Mouse (Mus musculus): ENCODE measurements around the gene Spata16. TPM values are rescaled to one million over a fixed set of nuclear protein-coding genes. Genes with fewer than 3 reads are reported as not detected.
"Not testable (repeated sequence)": the region's sequence is repeated elsewhere in the genome, so short reads cannot be mapped to it uniquely, and the experiment has no call there.

Gene Spata16
- total and polyA plus RNA-seq, 2 experiments = not detected

DNA sequence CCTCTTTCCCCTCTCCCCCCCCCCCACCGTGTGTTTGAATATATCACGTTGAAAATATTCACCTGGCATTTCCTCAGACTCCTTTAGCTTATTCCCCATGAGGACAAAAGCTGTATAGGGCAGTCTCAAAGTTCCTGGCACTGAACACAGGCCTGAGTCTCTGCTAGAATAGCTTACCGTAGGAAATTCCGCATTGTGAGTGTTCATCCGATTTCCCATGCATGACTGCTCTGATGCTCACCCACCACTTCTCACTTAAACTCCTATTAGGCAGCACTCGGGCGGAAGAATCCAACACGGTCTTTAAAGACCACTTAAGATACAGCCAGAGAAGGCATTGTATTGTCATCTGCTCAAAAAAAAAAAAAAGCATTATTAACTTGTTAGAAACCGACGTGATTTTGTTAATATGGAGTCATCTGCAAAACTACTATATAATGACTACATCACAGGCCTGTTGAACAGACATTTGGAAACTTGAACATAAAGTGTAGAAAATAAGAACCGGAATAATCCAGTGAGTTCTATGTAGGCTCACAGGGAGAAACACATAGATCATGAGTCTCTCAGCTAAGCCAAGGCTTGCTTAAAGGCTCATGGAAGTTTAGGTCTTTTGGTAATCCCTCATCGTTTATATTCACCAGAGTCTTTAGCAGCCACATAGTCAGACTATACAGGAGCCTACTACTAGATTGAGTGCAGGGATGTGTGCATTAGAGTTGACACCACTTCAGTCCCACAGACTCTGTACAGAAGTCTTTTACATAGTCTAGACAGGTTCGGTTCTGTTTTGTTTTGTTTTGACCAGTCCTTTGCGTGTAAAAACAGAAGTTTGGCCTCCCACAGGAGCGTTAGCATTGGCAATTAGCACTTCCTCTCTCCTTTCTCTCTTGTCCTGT is 4.2 kb downstream of the Spata16 start:
- no peaks in the 10 kb centered on the region for H3K4me1 ChIP-seq (ENCODE audit: control insufficient read depth, insufficient read depth, low read length)
- H3K27ac ChIP-seq (replicated peaks; ENCODE audit: insufficient read depth, low read depth, low read length) = no peak overlapping the region
- no peak for DNase-seq (ENCODE audit: extremely low read depth, low read depth, low spot score)
- no peaks in the 10 kb centered on the region for H3K79me2 ChIP-seq (ENCODE audit: control insufficient read depth, insufficient read depth, low read length)
- H3K9ac ChIP-seq (ENCODE audit: low read depth, low read length) = no peak overlapping the region
- no peaks in the 10 kb centered on the region for H3K27me3 ChIP-seq (ENCODE audit: control insufficient read depth, insufficient read depth, low read length)
- TF ChIP-seq POLR2A (IDR thresholded peaks at IDR 0.05; ENCODE audit: extremely low read depth, insufficient read depth, low read length) (no peak), CTCF (IDR thresholded peaks at IDR 0.05; ENCODE audit: low read depth, low read length) (no peak)
- H3K4me3 ChIP-seq (ENCODE audit: insufficient read depth, low read depth, low read length) = no peak overlapping the region
- WGBS = 87% methylated on average over 15 of the region's 15 CpGs
- no peaks in the 10 kb centered on the region for H3K36me3 ChIP-seq (ENCODE audit: control insufficient read depth, insufficient read depth, low read length)

- Histone ChIP-seq H3K36me3 (ENCODE audit: control insufficient read depth, insufficient read depth, low read length) (no peaks in the 10 kb centered on the region), H3K4me1 (ENCODE audit: control insufficient read depth, insufficient read depth, low read length) (no peaks in the 10 kb centered on the region), H3K9ac (ENCODE audit: low read depth, low read length) (no peak overlapping the region), H3K4me3 (ENCODE audit: insufficient read depth, low read depth, low read length) (no peak overlapping the region), H3K27me3 (ENCODE audit: control insufficient read depth, insufficient read depth, low read length) (no peaks in the 10 kb centered on the region), H3K27ac (replicated peaks; ENCODE audit: insufficient read depth, low read depth, low read length) (no peak overlapping the region), H3K79me2 (ENCODE audit: control insufficient read depth, insufficient read depth, low read length) (no peaks in the 10 kb centered on the region)
- DNase-seq (ENCODE audit: extremely low read depth, low read depth, low spot score) = no peak
- TF ChIP-seq POLR2A (IDR thresholded peaks at IDR 0.05; ENCODE audit: extremely low read depth, insufficient read depth, low read length) = no peak
- TF ChIP-seq CTCF (IDR thresholded peaks at IDR 0.05; ENCODE audit: low read depth, low read length) = no peak
- WGBS = 85% methylated on average over 1 of the region's 1 CpGs
These were observed 6.7 kb downstream of the Spata16 start for GRCm38 (mm10) chr3:26644136-26644535.

DNA sequence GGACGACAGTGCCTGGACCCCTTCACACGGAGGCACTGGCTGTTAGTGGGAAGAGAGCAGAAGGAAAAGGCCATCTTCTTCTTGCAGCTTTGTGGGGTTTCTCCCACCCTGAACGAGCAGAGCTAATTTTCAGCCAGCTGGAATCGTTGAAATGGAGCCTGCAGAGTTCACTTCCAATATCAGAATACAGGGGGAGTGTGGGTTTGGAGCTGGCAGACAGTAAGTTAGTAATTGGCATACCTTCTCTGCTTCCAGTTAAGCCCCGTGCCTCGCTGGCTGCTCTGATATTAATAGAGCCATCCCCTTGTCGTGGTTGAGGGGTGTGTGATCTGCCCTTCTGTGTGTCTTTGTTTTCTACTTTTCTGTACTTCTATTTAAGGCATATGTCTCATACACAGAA is 9.4 kb downstream of the Spata16 start:
- Histone ChIP-seq H3K36me3 (ENCODE audit: control insufficient read depth, insufficient read depth, low read length) (no peaks in the 10 kb centered on the region), H3K9ac (ENCODE audit: low read depth, low read length) (no peak overlapping the region), H3K4me3 (ENCODE audit: insufficient read depth, low read depth, low read length) (no peak overlapping the region), H3K4me1 (ENCODE audit: control insufficient read depth, insufficient read depth, low read length) (no peaks in the 10 kb centered on the region), H3K79me2 (ENCODE audit: control insufficient read depth, insufficient read depth, low read length) (no peaks in the 10 kb centered on the region), H3K27ac (replicated peaks; ENCODE audit: insufficient read depth, low read depth, low read length) (no peak overlapping the region), H3K27me3 (ENCODE audit: control insufficient read depth, insufficient read depth, low read length) (no peaks in the 10 kb centered on the region)
- TF ChIP-seq POLR2A (IDR thresholded peaks at IDR 0.05; ENCODE audit: extremely low read depth, insufficient read depth, low read length) (no peak), CTCF (IDR thresholded peaks at IDR 0.05; ENCODE audit: low read depth, low read length) (no peak)
- WGBS = 71% methylated on average over 7 of the region's 7 CpGs
- no peak for DNase-seq (ENCODE audit: extremely low read depth, low read depth, low spot score)

- WGBS = 63% methylated on average over 3 of the region's 3 CpGs
- H3K9ac ChIP-seq (ENCODE audit: low read depth, low read length) = no peak overlapping the region
- H3K27ac ChIP-seq (replicated peaks; ENCODE audit: insufficient read depth, low read depth, low read length) = no peak overlapping the region
- no peaks in the 10 kb centered on the region for H3K79me2 ChIP-seq (ENCODE audit: control insufficient read depth, insufficient read depth, low read length)
- TF ChIP-seq POLR2A (IDR thresholded peaks at IDR 0.05; ENCODE audit: extremely low read depth, insufficient read depth, low read length) = no peak
- no peak for TF ChIP-seq CTCF (IDR thresholded peaks at IDR 0.05; ENCODE audit: low read depth, low read length)
- no peaks in the 10 kb centered on the region for H3K27me3 ChIP-seq (ENCODE audit: control insufficient read depth, insufficient read depth, low read length)
- no peaks in the 10 kb centered on the region for H3K36me3 ChIP-seq (ENCODE audit: control insufficient read depth, insufficient read depth, low read length)
- H3K4me3 ChIP-seq (ENCODE audit: insufficient read depth, low read depth, low read length) = no peak overlapping the region
- DNase-seq (ENCODE audit: extremely low read depth, low read depth, low spot score) = no peak
- no peaks in the 10 kb centered on the region for H3K4me1 ChIP-seq (ENCODE audit: control insufficient read depth, insufficient read depth, low read length)
These were observed 48.4 kb downstream of the Spata16 start for GRCm38 (mm10) chr3:26685832-26686231.

GRCm38 (mm10) chr3:26709492-26709891 is 72.1 kb downstream of the Spata16 start:
- not testable (repeated sequence) for H3K4me1 ChIP-seq (ENCODE audit: control insufficient read depth, insufficient read depth, low read length); H3K79me2 ChIP-seq (ENCODE audit: control insufficient read depth, insufficient read depth, low read length)

GRCm38 (mm10) chr3:26727526-26727925 is 90.1 kb downstream of the Spata16 start:
- DNase-seq (ENCODE audit: extremely low read depth, low read depth, low spot score) = no peak
- no peak overlapping the region for H3K9ac ChIP-seq (ENCODE audit: low read depth, low read length)
- H3K27ac ChIP-seq (replicated peaks; ENCODE audit: insufficient read depth, low read depth, low read length) = no peak overlapping the region
- H3K4me3 ChIP-seq (ENCODE audit: insufficient read depth, low read depth, low read length) = no peak overlapping the region
- H3K4me1 ChIP-seq (ENCODE audit: control insufficient read depth, insufficient read depth, low read length) = no peaks in the 10 kb centered on the region
- no peak for TF ChIP-seq CTCF (IDR thresholded peaks at IDR 0.05; ENCODE audit: low read depth, low read length)
- 74% methylated on average over 6 of the region's 6 CpGs for WGBS
- H3K79me2 ChIP-seq (ENCODE audit: control insufficient read depth, insufficient read depth, low read length) = no peaks in the 10 kb centered on the region
- no peaks in the 10 kb centered on the region for H3K27me3 ChIP-seq (ENCODE audit: control insufficient read depth, insufficient read depth, low read length)
- no peaks in the 10 kb centered on the region for H3K36me3 ChIP-seq (ENCODE audit: control insufficient read depth, insufficient read depth, low read length)

More at GRCm38 (mm10) chr3:26709492-26709891, 72.1 kb downstream of the Spata16 start:
- 79% methylated on average over 5 of the region's 5 CpGs for WGBS
- not testable (repeated sequence) for DNase-seq (ENCODE audit: extremely low read depth, low read depth, low spot score); H3K9ac ChIP-seq (ENCODE audit: low read depth, low read length); H3K27ac ChIP-seq (replicated peaks; ENCODE audit: insufficient read depth, low read depth, low read length); H3K36me3 ChIP-seq (ENCODE audit: control insufficient read depth, insufficient read depth, low read length); H3K4me3 ChIP-seq (ENCODE audit: insufficient read depth, low read depth, low read length); H3K27me3 ChIP-seq (ENCODE audit: control insufficient read depth, insufficient read depth, low read length)

Measured in liver, adult 2 months (tissue).